Mouse (Mus musculus): ENCODE data around the gene Agpat1.

- TF ChIP-seq CTCF (conservative IDR thresholded peaks at IDR 0.05; ENCODE audit: low read length) (no peak), NANOG (IDR thresholded peaks at IDR 0.05; ENCODE audit: borderline replicate concordance, low read length) (no peak)
Measured at GRCm38 (mm10) chr17:34611050-34611449, 7.0 kb downstream of the Agpat1 start.

Measured in E14TG2a.4 (cell line).